Mouse (Mus musculus) yolk sac, embryonic 10.5 days (tissue): Measurements from ENCODE around the gene Ltb.
"Not testable (repeated sequence)": the region's sequence is repeated elsewhere in the genome, so short reads cannot be mapped to it uniquely, and the experiment has no call there.

ENCODE experiments used
- DNase-seq: peaks from one replicate; pipeline ENCODE4 v3.0.0-alpha.2; 2017; ENCODE audit warnings: low spot score

Ltb gene

GRCm38 (mm10) chr17:35226561-35227046 is 32.4 kb downstream of the Ltb start:
- no peak for DNase-seq

GRCm38 (mm10) chr17:35231022-35231421 is 36.8 kb downstream of the Ltb start:
- no peak for DNase-seq

GRCm38 (mm10) chr17:35232043-35232442 is 37.8 kb downstream of the Ltb start:
- peak; percentile 60 for DNase-seq

GRCm38 (mm10) chr17:35232659-35233058 is 38.4 kb downstream of the Ltb start:
- no peak for DNase-seq

- no peak for DNase-seq
Measured at GRCm38 (mm10) chr17:35233114-35233980, 39.1 kb downstream of the Ltb start, which contains the start of gene Atp6v1g2. TSS of gene Atp6v1g2 (plus strand) at chr17:35233660.

GRCm38 (mm10) chr17:35234090-35234489 is 39.9 kb downstream of the Ltb start:
- not testable (repeated sequence) for DNase-seq

GRCm38 (mm10) chr17:35234903-35235302 is 40.7 kb downstream of the Ltb start:
- peak; percentile 57 for DNase-seq

GRCm38 (mm10) chr17:35235614-35236389 is 41.6 kb downstream of the Ltb start, which contains the start of gene Nfkbil1:
TSS of gene Nfkbil1 (minus strand) at chr17:35235792.
- DNase-seq, result peak; percentile 93

- peak; percentile 91 for DNase-seq
Measured at GRCm38 (mm10) chr17:35236390-35236746, 42.1 kb downstream of the Ltb start.

GRCm38 (mm10) chr17:35236996-35237395 is 42.8 kb downstream of the Ltb start:
- DNase-seq, result no peak

GRCm38 (mm10) chr17:35237504-35237903 is 43.3 kb downstream of the Ltb start:
- DNase-seq, result no peak

- DNase-seq, result no peak
Measured at GRCm38 (mm10) chr17:35239700-35240099, 45.5 kb downstream of the Ltb start.

GRCm38 (mm10) chr17:35240384-35241304 is 46.4 kb downstream of the Ltb start:
- no peak for DNase-seq

- peak; percentile 97 for DNase-seq
Measured at GRCm38 (mm10) chr17:35241305-35242014, 47.2 kb downstream of the Ltb start, which contains the start of gene Ddx39b. TSS of gene Ddx39b (plus strand) at chr17:35241746.

- DNase-seq, result peak; percentile 77
Measured at GRCm38 (mm10) chr17:35242015-35242941, 48.0 kb downstream of the Ltb start.

GRCm38 (mm10) chr17:35243086-35243485 is 48.8 kb downstream of the Ltb start:
- peak; percentile 50 for DNase-seq

- DNase-seq, result no peak
Measured at GRCm38 (mm10) chr17:35244999-35245398, 50.8 kb downstream of the Ltb start.
